Mouse (Mus musculus) midbrain, postnatal 0 days (tissue): ENCODE results near the gene Scg2. TPM values are rescaled to one million over a fixed set of nuclear protein-coding genes. Genes with fewer than 3 reads are reported as not detected.

ENCODE experiments used
- ATAC-seq: fragments of 200-750 bp; cut with Nextera tagmentation; 2 replicates; pipeline ENCODE4 v1.8.0; 2017; ENCODE audit warnings: moderate number of reproducible peaks, mild to moderate bottlenecking, moderate TSS enrichment, moderate library complexity; ENCODE audit not compliant: low FRiP score
- DNase-seq: peaks from one replicate; pipeline ENCODE4 v3.0.0-alpha.2; 2015; ENCODE audit warnings: low spot score
- H3K27ac ChIP-seq: fragments of 300-500 bp; sonication (generic); 2 replicates; pipeline ENCODE4 v1.5.1; 2014; ENCODE audit warnings: low read depth, mild to moderate bottlenecking, low read length, mixed read lengths
- H3K27me3 ChIP-seq: fragments of 300-500 bp; sonication (generic); 2 replicates; pipeline ENCODE4 v1.6.1; 2014; ENCODE audit warnings: low read length, control low read depth, mixed read lengths; ENCODE audit not compliant: insufficient read depth
- H3K36me3 ChIP-seq: fragments of 300-500 bp; sonication (generic); 2 replicates; pipeline ENCODE4 v1.6.1; 2014; ENCODE audit warnings: low read length, control low read depth, mixed read lengths; ENCODE audit not compliant: insufficient read depth
- H3K4me1 ChIP-seq: fragments of 300-500 bp; sonication (generic); 2 replicates; pipeline ENCODE4 v1.6.1; 2014; ENCODE audit warnings: mild to moderate bottlenecking, control low read depth, antibody characterized with exemption, low read length, mixed read lengths; ENCODE audit not compliant: insufficient read depth
- H3K4me2 ChIP-seq: fragments of 300-500 bp; sonication (generic); 2 replicates; pipeline ENCODE4 v1.6.1; 2014; ENCODE audit warnings: low read depth, mild to moderate bottlenecking, low read length, mixed read lengths; ENCODE audit not compliant: poor library complexity, severe bottlenecking
- H3K4me3 ChIP-seq: fragments of 300-500 bp; sonication (generic); 2 replicates; pipeline ENCODE4 v1.5.1; 2014; ENCODE audit warnings: low read depth, mild to moderate bottlenecking, low read length, moderate library complexity
- H3K9ac ChIP-seq: fragments of 300-500 bp; sonication (generic); replicated peaks from 2 replicates; pipeline ENCODE4 v1.6.1; 2014; ENCODE audit warnings: mild to moderate bottlenecking, low read length, moderate library complexity, mixed read lengths; ENCODE audit not compliant: poor library complexity, severe bottlenecking
- H3K9me3 ChIP-seq: fragments of 300-500 bp; sonication (generic); 2 replicates; pipeline ENCODE4 v1.6.1; 2016; ENCODE audit warnings: low read length, control low read depth
- CTCF ChIP-seq: IDR thresholded peaks from 2 replicates; pipeline ENCODE4 v1.5.1; 2016; ENCODE audit warnings: antibody characterized with exemption, mild to moderate bottlenecking
- WGBS: fragments of 180-500 bp; shearing (Covaris S2); extraction: QIAGEN DNeasy Blood & Tissue Kit; methylation state at CpG from one replicate; pipeline ENCODE4 v1.1.7; 2014; 5-methylcytosine and 5-hydroxymethylcytosine counted together
- polyA plus RNA-seq: library from polyadenylated mRNA; unstranded; fragments of >200 nt; fragmentation: Nextera tagmentation; extraction: Ambion mirVana; gene quantifications from 2 replicates; pipeline ENCODE4 v1.2.1, GENCODE M21; 2015
- total RNA-seq: library from RNA; depleted of rRNA; stranded (reverse); fragments of >200 nt; gene quantifications from 2 replicates; pipeline ENCODE4 v1.2.3, GENCODE M21; 2014; rRNA removed

Scg2 gene
- total and polyA plus RNA-seq, 2 experiments from 2014 or later = 173 to 309 TPM

DNA sequence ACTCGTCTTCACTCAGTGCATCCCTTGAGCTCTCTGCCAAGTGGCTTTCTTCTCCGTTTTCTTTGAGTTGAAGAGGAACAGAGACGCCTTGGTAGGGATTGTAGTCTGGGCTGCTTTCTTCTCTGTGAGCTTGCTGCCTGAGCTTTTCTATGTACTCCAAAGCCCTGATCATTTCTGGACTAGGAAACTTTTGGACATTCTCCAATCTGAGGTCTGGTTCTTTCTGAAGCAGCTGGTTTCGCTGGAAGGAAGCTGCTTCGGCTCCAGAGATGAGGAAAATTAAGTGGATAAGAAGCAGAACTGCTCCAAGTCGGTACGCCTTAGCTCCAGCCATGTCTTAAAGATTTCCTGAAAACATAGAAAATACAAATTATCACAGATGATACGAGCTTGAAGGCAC, 3.2 kb downstream of the Scg2 start:
- H3K4me2 ChIP-seq = no peak overlapping the region
- WGBS = 87% methylated on average over 8 of the region's 8 CpGs
- no peak for TF ChIP-seq CTCF

GRCm38 (mm10) chr1:79429058-79429457, 10.9 kb downstream of the Scg2 start:
- H3K4me1 ChIP-seq = peaks cover 2% of the 10 kb centered on the region; the same call in 1 of the 2 replicates
- H3K27ac ChIP-seq = no peak overlapping the region
- TF ChIP-seq CTCF = no peak
- no peak overlapping the region for H3K9ac ChIP-seq
- H3K27me3 ChIP-seq = no peaks in the 10 kb centered on the region
- no peak overlapping the region for H3K4me2 ChIP-seq
- H3K4me3 ChIP-seq = no peak overlapping the region
- no peak for ATAC-seq
- DNase-seq = no peak
- H3K36me3 ChIP-seq = no peaks in the 10 kb centered on the region
- WGBS = 13% methylated on average over 5 of the region's 5 CpGs
- H3K9me3 ChIP-seq = no peaks in the 10 kb centered on the region

More for the DNA sequence above, 3.2 kb downstream of the Scg2 start:
- peaks cover 5% of the 10 kb centered on the region; the same call in 1 of the 2 replicates for H3K36me3 ChIP-seq
- ATAC-seq (no peak), DNase-seq (peak; percentile 32)
- H3K4me1 ChIP-seq = no peaks in the 10 kb centered on the region
- H3K4me3 ChIP-seq = no peak overlapping the region
- no peaks in the 10 kb centered on the region for H3K9me3 ChIP-seq
- H3K27ac ChIP-seq = no peak overlapping the region
- H3K27me3 ChIP-seq = no peaks in the 10 kb centered on the region
- H3K9ac ChIP-seq = no peak overlapping the region

GRCm38 (mm10) chr1:79415496-79415895, 24.4 kb downstream of the Scg2 start:
- ATAC-seq = no peak
- Histone ChIP-seq H3K27me3 (no peaks in the 10 kb centered on the region), H3K9ac (no peak overlapping the region)

DNA sequence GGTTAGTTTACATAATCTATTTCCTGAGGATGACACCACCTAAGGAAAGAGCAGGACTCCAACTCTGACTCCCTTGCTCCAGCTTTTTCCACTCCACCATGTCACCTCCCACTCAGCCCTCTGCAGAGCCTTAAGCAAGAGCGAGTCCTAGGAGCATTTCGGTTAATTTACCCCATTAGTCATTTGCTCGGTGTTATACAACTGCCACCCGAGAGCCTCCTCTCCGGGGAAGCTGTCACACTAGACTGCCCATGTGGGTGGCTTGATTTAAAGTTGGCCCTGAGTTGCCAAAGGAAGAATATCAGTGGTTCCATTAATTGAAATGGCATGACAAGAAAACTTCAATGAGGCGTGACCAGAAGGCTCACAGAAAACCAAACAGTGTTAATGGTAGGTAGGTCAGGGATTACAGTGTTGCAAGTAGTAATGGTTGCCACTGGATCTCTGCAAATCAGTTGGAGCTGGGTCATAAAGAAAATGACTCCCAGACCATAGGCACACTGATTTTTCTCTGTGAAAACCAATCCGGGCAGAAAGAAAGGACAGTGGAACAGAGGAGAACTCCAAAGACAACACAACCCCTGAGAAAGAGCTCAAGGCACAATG, 33.5 kb downstream of the Scg2 start:
- Histone ChIP-seq H3K4me3 (no peak overlapping the region), H3K27ac (no peak overlapping the region), H3K9ac (no peak overlapping the region), H3K27me3 (no peaks in the 10 kb centered on the region), H3K4me2 (no peak overlapping the region), H3K4me1 (no peaks in the 10 kb centered on the region), H3K36me3 (no peaks in the 10 kb centered on the region), H3K9me3 (no peaks in the 10 kb centered on the region)
- 76% methylated on average over 7 of the region's 7 CpGs for WGBS
- no peak for TF ChIP-seq CTCF
- ATAC-seq (no peak), DNase-seq (no peak)

More at GRCm38 (mm10) chr1:79415496-79415895, 24.4 kb downstream of the Scg2 start:
- Histone ChIP-seq H3K9me3 (no peaks in the 10 kb centered on the region), H3K36me3 (no peaks in the 10 kb centered on the region), H3K27ac (no peak overlapping the region), H3K4me1 (no peaks in the 10 kb centered on the region), H3K4me2 (no peak overlapping the region), H3K4me3 (no peak overlapping the region)
- TF ChIP-seq CTCF = no peak
- DNase-seq = no peak

DNA sequence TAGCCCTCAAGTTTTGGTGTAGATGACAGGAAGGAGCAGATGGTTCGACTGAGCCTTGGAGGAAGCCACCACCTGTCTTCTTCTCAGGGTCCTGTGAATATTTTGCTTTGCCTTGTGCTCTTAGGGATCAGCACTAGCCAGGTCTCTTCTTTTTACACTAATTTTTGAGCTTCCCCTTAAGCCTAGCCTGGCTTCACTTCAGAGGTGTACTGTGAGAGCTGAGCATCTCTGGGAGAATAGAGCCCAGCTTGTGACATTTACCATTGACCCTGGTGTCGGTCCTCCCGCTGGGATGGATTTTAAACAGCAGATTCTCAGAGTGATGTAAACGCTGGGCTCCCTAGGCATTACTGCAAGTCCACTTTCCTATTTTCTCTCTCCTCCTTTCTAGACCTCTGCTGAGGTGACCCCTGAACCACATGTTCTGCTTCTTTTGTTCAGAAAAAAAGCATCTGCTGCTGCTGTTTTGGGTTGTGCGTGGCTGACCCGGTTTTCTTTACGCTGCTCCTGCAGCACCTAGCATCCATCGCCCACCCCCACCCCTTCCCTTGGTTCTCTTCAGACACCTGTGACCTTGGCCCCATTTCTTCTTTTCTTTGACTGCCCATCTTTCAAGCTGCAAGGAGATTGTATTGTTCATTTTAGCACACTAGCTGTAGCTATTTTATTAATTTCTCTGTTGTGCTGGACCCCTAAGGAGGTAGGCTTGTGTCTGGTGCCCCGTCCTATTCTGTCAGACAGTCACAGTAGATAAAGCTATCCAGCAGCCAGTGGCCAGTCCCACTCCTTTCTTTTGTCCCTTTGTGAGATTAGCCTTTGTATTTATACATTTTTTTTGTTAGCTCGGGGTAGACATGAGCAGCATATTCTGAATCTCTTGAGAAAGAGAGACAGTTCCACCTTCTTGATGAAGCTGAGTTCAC, 38.6 kb downstream of the Scg2 start:
- H3K27me3 ChIP-seq = no peaks in the 10 kb centered on the region
- H3K4me1 ChIP-seq = no peaks in the 10 kb centered on the region; the same call in 1 of the 2 replicates
- DNase-seq (no peak), ATAC-seq (no peak)
- H3K27ac ChIP-seq = no peak overlapping the region
- TF ChIP-seq CTCF = no peak
- no peak overlapping the region for H3K4me3 ChIP-seq
- 25% methylated on average over 10 of the region's 10 CpGs for WGBS
- H3K4me2 ChIP-seq = no peak overlapping the region
- H3K9me3 ChIP-seq = no peaks in the 10 kb centered on the region
- H3K9ac ChIP-seq = no peak overlapping the region
- no peaks in the 10 kb centered on the region for H3K36me3 ChIP-seq

- ATAC-seq = no peak
- no peaks in the 10 kb centered on the region for H3K36me3 ChIP-seq
- no peak overlapping the region for H3K9ac ChIP-seq
- TF ChIP-seq CTCF = no peak
- H3K4me1 ChIP-seq = no peaks in the 10 kb centered on the region; the same call in 1 of the 2 replicates
- H3K4me2 ChIP-seq = no peak overlapping the region
- H3K27ac ChIP-seq = no peak overlapping the region
- WGBS = 75% methylated on average over 5 of the region's 5 CpGs
- no peaks in the 10 kb centered on the region for H3K27me3 ChIP-seq
- no peaks in the 10 kb centered on the region for H3K9me3 ChIP-seq
- DNase-seq = no peak
- no peak overlapping the region for H3K4me3 ChIP-seq
These were observed 39.6 kb downstream of the Scg2 start for GRCm38 (mm10) chr1:79400284-79400683.

Other genes starting within 250 kb of the Scg2 start
- 0.57 and 0.82 TPM in 2 replicates for gene Ap1s3, start 231.9 kb upstream of the Scg2 start, total RNA-seq
- 0.12 and 0.35 TPM in 2 replicates for gene Ap1s3, start 231.9 kb upstream of the Scg2 start, polyA plus RNA-seq